ENCODE assay signal across 8 mouse cellular contexts in the genomic region with DNA sequence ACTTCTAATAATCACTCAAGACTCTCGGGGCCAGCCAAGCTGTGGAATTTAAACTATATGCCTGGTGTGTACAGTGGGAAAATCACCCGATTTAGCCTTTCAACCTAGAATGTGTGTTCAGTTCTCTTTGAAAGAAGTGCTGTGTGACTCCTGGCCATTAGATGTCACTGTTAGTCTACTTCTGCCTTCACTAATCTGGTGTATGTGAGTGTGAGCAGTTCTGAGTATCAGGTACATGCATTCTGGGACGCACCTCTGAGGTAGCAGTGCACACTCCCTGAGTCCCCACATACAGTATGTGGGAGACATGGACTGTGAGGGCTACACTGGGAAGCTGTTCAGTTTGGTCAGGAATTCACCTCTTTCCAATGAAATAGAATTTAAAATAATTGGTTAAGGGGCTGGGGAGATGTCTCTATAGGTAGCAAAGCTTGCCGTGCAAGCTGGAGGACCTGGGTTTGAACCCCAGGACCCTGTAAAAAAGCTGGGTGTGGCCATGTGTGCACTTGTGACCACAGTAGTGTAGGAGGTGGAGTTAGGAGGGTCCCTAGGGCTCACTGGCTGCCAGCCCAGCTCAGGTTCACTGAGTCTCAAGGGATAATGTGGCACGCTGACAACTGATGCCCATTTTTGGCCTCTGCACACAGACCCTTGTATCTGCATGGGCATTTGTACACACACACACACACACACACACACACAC. TPM values are rescaled to one million over a fixed set of nuclear protein-coding genes. Genes with fewer than 3 reads are reported as not detected.
A peak's percentile ranks its signal among the peaks of the same experiment; 100 is the strongest.
DNase-seq lines count a peak whose midpoint lies in the region; ATAC-seq and TF ChIP-seq lines count a peak whose summit lies in the region.

No protein-coding gene starts in this region.

- H3K4me2 ChIP-seq in neural tube, embryonic 12.5 days (replicated peaks): no peak overlapping the region
- H3K4me2 ChIP-seq in forebrain, postnatal 0 days (ENCODE audit: low read depth): no peak overlapping the region
- H3K4me2 ChIP-seq in neural tube, embryonic 15.5 days: no peak overlapping the region

- H3K9ac ChIP-seq in neural tube, embryonic 12.5 days: no peak overlapping the region
- H3K9ac ChIP-seq in forebrain, postnatal 0 days: no peak overlapping the region
- no peak overlapping the region for H3K9ac ChIP-seq in neural tube, embryonic 15.5 days (replicated peaks)

- no peak overlapping the region for H3K4me3 ChIP-seq in neural tube, embryonic 12.5 days
- no peak overlapping the region for H3K4me3 ChIP-seq in forebrain, postnatal 0 days (ENCODE audit: low read depth, low read length)
- H3K4me3 ChIP-seq in neural tube, embryonic 15.5 days (replicated peaks): no peak overlapping the region

- intact Hi-C loops in left cerebral cortex, postnatal 14 days (cut with DNase I): loop anchor here (2.0 kb wide), 1 partner anchor 379 kb away; no protein-coding TSS in a partner anchor

- H3K36me3 ChIP-seq in neural tube, embryonic 12.5 days: no peaks in the 10 kb centered on the region
- H3K36me3 ChIP-seq in forebrain, postnatal 0 days (ENCODE audit: insufficient read depth): no peaks in the 10 kb centered on the region
- H3K36me3 ChIP-seq in neural tube, embryonic 15.5 days: no peaks in the 10 kb centered on the region

- H3K4me1 ChIP-seq in neural tube, embryonic 12.5 days: 0 out of 2 replicates have a peak, but pooled peaks cover 5% of the 10 kb centered on the region
- H3K4me1 ChIP-seq in forebrain, postnatal 0 days (ENCODE audit: insufficient read depth): no peaks in the 10 kb centered on the region
- H3K4me1 ChIP-seq in neural tube, embryonic 15.5 days: 0 out of 2 replicates have a peak, but pooled peaks cover 4% of the 10 kb centered on the region

- DNase-seq in cerebellum, adult 8-10 months: peak; percentile 8
- DNase-seq in cerebellum, adult 11-12 months: no peak
- no peak for DNase-seq in neural tube, embryonic 10.5 days (ENCODE audit: extremely low spot score, low spot score)
- DNase-seq in forebrain, postnatal 0 days: peak; percentile 61
- DNase-seq in left cerebral cortex, postnatal 14 days (ENCODE audit: low spot score in 2 of 2): peak; percentile 60 to 64

- 67% methylated on average over 5 of the region's 5 CpGs for WGBS in neural tube, embryonic 12.5 days
- WGBS in forebrain, postnatal 0 days: 51% methylated on average over 5 of the region's 5 CpGs
- WGBS in neural tube, embryonic 15.5 days: 58% methylated on average over 5 of the region's 5 CpGs

- H3K27ac ChIP-seq in neural tube, embryonic 12.5 days: no peak overlapping the region
- H3K27ac ChIP-seq in forebrain, postnatal 0 days (ENCODE audit: low read depth, low read length): no peak overlapping the region
- no peak overlapping the region for H3K27ac ChIP-seq in neural tube, embryonic 15.5 days (replicated peaks)

- TF ChIP-seq CTCF in forebrain, postnatal 0 days (IDR thresholded peaks at IDR 0.05; ENCODE audit: low read depth): peak; percentile 87

- ATAC-seq in neural tube, embryonic 12.5 days (ENCODE audit: low FRiP score, low read depth): peak; percentile 77
- ATAC-seq in forebrain, postnatal 0 days: peak; percentile 86
- peak; percentile 77; the same call in 1 of the 2 replicates for ATAC-seq in neural tube, embryonic 15.5 days (ENCODE audit: low FRiP score)
- ATAC-seq in inflammation-experienced regulatory T-cells, adult 6 months: no peak

- no peaks in the 10 kb centered on the region for H3K27me3 ChIP-seq in neural tube, embryonic 12.5 days (replicated peaks)
- H3K27me3 ChIP-seq in forebrain, postnatal 0 days (ENCODE audit: insufficient read depth, low read length): no peaks in the 10 kb centered on the region
- H3K27me3 ChIP-seq in neural tube, embryonic 15.5 days (replicated peaks): no peaks in the 10 kb centered on the region

- no peaks in the 10 kb centered on the region for H3K9me3 ChIP-seq in neural tube, embryonic 12.5 days
- H3K9me3 ChIP-seq in forebrain, postnatal 0 days (ENCODE audit: low read length): no peaks in the 10 kb centered on the region
- no peaks in the 10 kb centered on the region for H3K9me3 ChIP-seq in neural tube, embryonic 15.5 days (replicated peaks)

RNA-seq across cellular contexts. Expression of gene 3110009E18Rik, which starts 51.0 kb away (rescaled TPM):
- polyA plus RNA-seq in neural tube, embryonic 12.5 days (2016; fragmentation: Nextera tagmentation; extraction: Ambion mirVana): 15.8 and 18.6 TPM in 2 replicates
- 2.3 and 4.6 TPM in 2 replicates for total RNA-seq in forebrain, postnatal 0 days (2014; rRNA removed)
- 16.7 and 24.2 TPM in 2 replicates for polyA plus RNA-seq in forebrain, postnatal 0 days (2015; fragmentation: Nextera tagmentation; extraction: Ambion mirVana)
- total RNA-seq in left cerebral cortex, postnatal 14 days (2021): 1 to 10 TPM; 4.8 to 8.8 TPM
- polyA plus RNA-seq in neural tube, embryonic 15.5 days (2015; fragmentation: Nextera tagmentation; extraction: Ambion mirVana): 17.3 and 17.9 TPM in 2 replicates
- 10 to 100 TPM; 23.2 to 27.8 (median 23.7) TPM for polyA plus RNA-seq in inflammation-experienced regulatory T-cells, adult 6 months (2017; shearing (Covaris generic))

RNA-seq across cellular contexts. Expression of gene Dbi, which starts 51.1 kb away (rescaled TPM):
- polyA plus RNA-seq in neural tube, embryonic 12.5 days (2016; fragmentation: Nextera tagmentation; extraction: Ambion mirVana): 1,341 and 1,419 TPM in 2 replicates
- 533 and 625 TPM in 2 replicates for total RNA-seq in forebrain, postnatal 0 days (2014; rRNA removed)
- 1,729 and 1,732 TPM in 2 replicates for polyA plus RNA-seq in forebrain, postnatal 0 days (2015; fragmentation: Nextera tagmentation; extraction: Ambion mirVana)
- 100 to 1,000 TPM; 281 to 285 TPM for total RNA-seq in left cerebral cortex, postnatal 14 days (2021)
- polyA plus RNA-seq in neural tube, embryonic 15.5 days (2015; fragmentation: Nextera tagmentation; extraction: Ambion mirVana): 1,502 and 1,904 TPM in 2 replicates
- 100 to 1,000 TPM; 144 to 324 (median 146) TPM for polyA plus RNA-seq in inflammation-experienced regulatory T-cells, adult 6 months (2017; shearing (Covaris generic))

Comparison
In these comparisons a context has a peak if more than half of its experiments do, and no peak if none do; other contexts are left out.
1. DNase-seq: peak in cerebellum, adult 8-10 months (single experiment), forebrain, postnatal 0 days (single experiment) and left cerebral cortex, postnatal 14 days (2 of 2); none in cerebellum, adult 11-12 months (single experiment) and neural tube, embryonic 10.5 days (single experiment).